Comparison of ENCODE assay signal across 21 mouse cellular contexts in genomic region chr16:11389324-11389723, GRCm38 (mm10).
"Had no signal": no experiment of that assay in that cellular context is flagged by ENCODE, and none has a peak within 500 bp of the region (broad histone marks: within the 10 kb centered on the region; RNA-seq: fewer than 3 reads in every experiment).

No protein-coding gene starts in this region.

- H3K9me3 ChIP-seq: lung, embryonic 15.5 days; midbrain, embryonic 10.5 days; midbrain, embryonic 12.5 days; neural tube, embryonic 13.5 days; neural tube, embryonic 15.5 days had no signal

- ATAC-seq: liver, postnatal 0 days; lung, postnatal 0 days; midbrain, embryonic 16.5 days had no signal

- H3K27me3 ChIP-seq: lung, embryonic 15.5 days; midbrain, embryonic 12.5 days; neural tube, embryonic 13.5 days; neural tube, embryonic 15.5 days had no signal

- H3K4me3 ChIP-seq: lung, embryonic 15.5 days; midbrain, embryonic 10.5 days; midbrain, embryonic 12.5 days; myocyte; neural tube, embryonic 13.5 days; neural tube, embryonic 15.5 days had no signal

- DNase-seq: liver, postnatal 0 days; lung, adult 2 months; lung, postnatal 14 days; lung, postnatal 4 days; midbrain, embryonic 14.5 days; retina, postnatal 1 day; right cerebral cortex, adult 18-20 months; right cerebral cortex, postnatal 25 days; right cerebral cortex, postnatal 4 days; spleen, adult 18-20 months; thymus, adult 18-20 months; thymus, postnatal 14 days; thymus, postnatal 36 days had no signal

- H3K36me3 ChIP-seq: lung, embryonic 15.5 days; midbrain, embryonic 10.5 days; midbrain, embryonic 12.5 days; neural tube, embryonic 15.5 days had no signal

- H3K4me2 ChIP-seq: lung, embryonic 15.5 days; midbrain, embryonic 12.5 days; neural tube, embryonic 13.5 days; neural tube, embryonic 15.5 days had no signal

- H3K4me1 ChIP-seq: lung, embryonic 15.5 days; midbrain, embryonic 10.5 days; midbrain, embryonic 12.5 days; neural tube, embryonic 13.5 days; neural tube, embryonic 15.5 days had no signal

- H3K9ac ChIP-seq: liver, postnatal 0 days; lung, embryonic 15.5 days; midbrain, embryonic 12.5 days; neural tube, embryonic 13.5 days; neural tube, embryonic 15.5 days had no signal

- H3K27ac ChIP-seq: lung, embryonic 15.5 days; midbrain, embryonic 10.5 days; midbrain, embryonic 12.5 days; neural tube, embryonic 13.5 days; neural tube, embryonic 15.5 days had no signal
